Mouse (Mus musculus) retina, postnatal 7 days (tissue): ENCODE results near the gene Akna.
A peak's percentile ranks its signal among the peaks of the same experiment; 100 is the strongest.

Experiments used
- DNase-seq: peaks from one replicate; pipeline ENCODE4 v3.0.0-alpha.2; 2012; ENCODE audit warnings: low read depth, low spot score

Akna gene

GRCm38 (mm10) chr4:63323275-63323815 lies 79.8 kb downstream of the Akna start:
- no peak for DNase-seq

DNA sequence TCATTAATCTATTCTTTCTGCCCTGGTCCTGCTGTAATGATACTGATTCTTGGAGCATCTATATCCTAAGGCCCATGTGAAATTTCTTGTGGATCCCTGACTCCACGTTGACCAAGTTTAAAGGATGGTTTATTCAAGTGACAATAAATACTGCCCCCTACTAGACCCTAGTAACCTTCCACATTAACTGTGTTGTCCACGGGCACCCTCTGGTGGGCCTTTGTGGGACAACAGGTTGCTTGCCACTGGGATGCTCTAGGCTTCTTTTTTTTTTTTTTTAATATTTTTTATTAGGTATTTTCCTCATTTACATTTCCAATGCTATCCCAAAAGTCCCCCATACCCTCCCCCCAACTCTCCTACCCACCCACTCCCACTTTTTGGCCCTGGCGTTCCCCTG lies 83.6 kb downstream of the Akna start:
- DNase-seq: peak; percentile 33
